Mouse (Mus musculus): ENCODE results near the gene D5Ertd577e.
"Not testable (repeated sequence)": the region's sequence is repeated elsewhere in the genome, so short reads cannot be mapped to it uniquely, and the experiment has no call there.

D5Ertd577e gene

GRCm38 (mm10) chr5:95456506-95456905 lies at the start of gene D5Ertd577e:
TSS of gene D5Ertd577e (plus strand) at chr5:95456806.
- not testable (repeated sequence) for DNase-seq (ENCODE audit: low spot score in 2 of 2)

GRCm38 (mm10) chr5:95510458-95510857 lies 53.9 kb downstream of the D5Ertd577e start, which contains the start of gene Gm3286:
TSS of gene Gm3286 (plus strand) at chr5:95510758.
- DNase-seq (ENCODE audit: low spot score in 2 of 2) = not testable (repeated sequence)
